Mouse (Mus musculus) hindbrain, embryonic 11.5 days (tissue): ENCODE results near the gene Gria4. TPM values are rescaled to one million over a fixed set of nuclear protein-coding genes. Genes with fewer than 3 reads are reported as not detected.
"Not testable (repeated sequence)": the region's sequence is repeated elsewhere in the genome, so short reads cannot be mapped to it uniquely, and the experiment has no call there.

Experiments used
- ATAC-seq: fragments of 200-750 bp; cut with Nextera tagmentation; 2 replicates; pipeline ENCODE4 v1.8.0; 2017; ENCODE audit warnings: mild to moderate bottlenecking, moderate TSS enrichment, moderate library complexity; ENCODE audit not compliant: low FRiP score
- DNase-seq: peaks from one replicate; pipeline ENCODE4 v3.0.0-alpha.2; 2015; ENCODE audit warnings: low spot score
- H3K27ac ChIP-seq: fragments of 300-500 bp; sonication (generic); 2 replicates; pipeline ENCODE4 v1.5.1; 2014; ENCODE audit warnings: mild to moderate bottlenecking, low read depth, low read length
- H3K27me3 ChIP-seq: fragments of 300-500 bp; sonication (generic); 2 replicates; pipeline ENCODE4 v1.6.1; 2014; ENCODE audit warnings: mild to moderate bottlenecking, low read length, moderate library complexity, mixed read lengths; ENCODE audit not compliant: control insufficient read depth, insufficient read depth
- H3K36me3 ChIP-seq: fragments of 300-500 bp; sonication (generic); 2 replicates; pipeline ENCODE4 v1.6.1; 2014; ENCODE audit warnings: mild to moderate bottlenecking, low read length, moderate library complexity, mixed read lengths; ENCODE audit not compliant: control insufficient read depth, insufficient read depth
- H3K4me1 ChIP-seq: fragments of 300-500 bp; sonication (generic); replicated peaks from 2 replicates; pipeline ENCODE4 v1.6.1; 2014; ENCODE audit warnings: low read length, mixed read lengths; ENCODE audit not compliant: control insufficient read depth, insufficient read depth
- H3K4me2 ChIP-seq: fragments of 300-500 bp; sonication (generic); replicated peaks from 2 replicates; pipeline ENCODE4 v1.6.1; 2014; ENCODE audit warnings: mild to moderate bottlenecking, low read depth, low read length
- H3K4me3 ChIP-seq: fragments of 300-500 bp; sonication (generic); 2 replicates; pipeline ENCODE4 v1.5.1; 2014; ENCODE audit warnings: low read depth, low read length
- H3K9ac ChIP-seq: fragments of 300-500 bp; sonication (generic); 2 replicates; pipeline ENCODE4 v1.6.1; 2014; ENCODE audit warnings: low read depth, low read length
- H3K9me3 ChIP-seq: fragments of 300-500 bp; sonication (generic); 2 replicates; pipeline ENCODE4 v1.6.1; 2016; ENCODE audit warnings: low read length; ENCODE audit not compliant: control insufficient read depth
- WGBS: fragments of 180-500 bp; shearing (Covaris S2); extraction: QIAGEN DNeasy Blood & Tissue Kit; methylation state at CpG from one replicate; pipeline ENCODE4 v1.1.7; 2014; 5-methylcytosine and 5-hydroxymethylcytosine counted together
- polyA plus RNA-seq: library from polyadenylated mRNA; unstranded; fragments of >200 nt; fragmentation: Nextera tagmentation; extraction: Ambion mirVana; gene quantifications from 2 replicates; pipeline ENCODE4 v1.2.1, GENCODE M21; 2014

Gene Gria4
- polyA plus RNA-seq, 1 experiment from 2014 or later, result 12.6 TPM

DNA sequence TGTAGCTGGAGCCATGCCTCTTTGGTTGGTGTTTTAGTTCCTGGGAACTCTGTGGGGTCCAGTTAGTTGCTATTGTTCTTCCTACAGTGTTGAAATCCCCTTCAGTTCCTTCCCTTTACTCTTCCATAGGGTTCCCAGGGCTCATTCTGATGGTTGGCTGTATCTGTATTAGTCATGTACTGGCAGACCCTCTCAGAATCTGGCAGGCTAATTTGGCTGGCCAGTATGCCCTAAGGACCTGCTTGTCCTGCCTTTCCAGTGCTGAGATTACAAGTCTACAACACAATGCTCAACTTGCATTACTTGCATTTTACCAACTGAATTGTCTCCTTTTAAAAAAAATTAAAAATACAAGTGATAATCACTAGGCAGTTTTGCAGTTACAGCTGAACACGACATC is 338.4 kb downstream of the Gria4 start:
- Histone ChIP-seq H3K4me3 (no peak overlapping the region), H3K27ac (no peak overlapping the region), H3K9ac (no peak overlapping the region), H3K27me3 (no peaks in the 10 kb centered on the region), H3K9me3 (no peaks in the 10 kb centered on the region), H3K36me3 (no peaks in the 10 kb centered on the region), H3K4me1 (no peaks in the 10 kb centered on the region), H3K4me2 (no peak overlapping the region)
- no peak for ATAC-seq
- 85% methylated on average over 1 of the region's 1 CpGs for WGBS
- no peak for DNase-seq

DNA sequence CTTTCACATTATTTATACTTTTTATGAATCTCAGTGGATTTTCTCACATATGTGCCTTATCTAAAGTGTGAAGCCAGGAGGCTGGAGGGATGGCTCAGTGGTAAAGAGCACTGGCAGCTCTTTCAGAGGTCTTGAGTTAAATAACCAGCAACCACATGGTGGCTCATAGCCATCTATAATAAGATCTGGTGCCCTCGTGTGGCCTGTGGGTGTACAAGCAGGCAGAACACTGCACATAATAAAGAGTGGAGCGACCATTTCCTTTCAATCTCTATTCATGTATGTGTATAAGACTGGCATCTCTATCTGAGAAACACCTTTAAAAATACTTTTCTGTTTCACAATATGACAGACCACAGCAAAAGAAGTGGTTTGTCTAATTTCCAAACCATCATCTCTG is 353.1 kb downstream of the Gria4 start:
- peak; percentile 71; the same call in 1 of the 2 replicates for ATAC-seq
- Histone ChIP-seq H3K9ac (no peak overlapping the region), H3K27ac (no peak overlapping the region), H3K4me2 (no peak overlapping the region), H3K36me3 (no peaks in the 10 kb centered on the region), H3K27me3 (no peaks in the 10 kb centered on the region), H3K4me1 (no peaks in the 10 kb centered on the region), H3K9me3 (no peaks in the 10 kb centered on the region), H3K4me3 (no peak overlapping the region)
- 26% methylated on average over 2 of the region's 2 CpGs for WGBS
- peak; percentile 65 for DNase-seq

DNA sequence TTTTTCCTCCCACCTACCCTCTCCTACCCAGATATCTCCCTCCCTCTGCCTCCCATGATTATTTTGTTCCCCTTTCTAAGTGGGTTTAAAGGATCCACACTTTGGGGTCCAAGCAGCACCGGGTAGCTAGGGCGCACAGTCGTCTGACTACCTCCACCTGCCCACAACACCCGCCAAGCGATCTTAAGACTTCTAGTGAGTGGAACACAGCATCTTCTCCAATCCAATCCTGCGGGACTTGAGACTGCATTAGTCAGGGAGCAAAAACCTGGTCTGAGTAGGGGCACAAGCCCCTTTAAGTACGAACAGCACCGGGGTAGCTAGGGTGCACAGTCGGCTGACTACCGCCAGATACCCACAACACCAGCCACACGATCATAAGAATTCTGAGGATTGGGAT is 395.2 kb downstream of the Gria4 start:
- ATAC-seq, DNase-seq, H3K9me3 ChIP-seq, H3K36me3 ChIP-seq, H3K4me3 ChIP-seq, H3K9ac ChIP-seq, H3K27me3 ChIP-seq, H3K4me1 ChIP-seq, H3K4me2 ChIP-seq, H3K27ac ChIP-seq: not testable (repeated sequence)
- 92% methylated on average over 11 of the region's 11 CpGs for WGBS

DNA sequence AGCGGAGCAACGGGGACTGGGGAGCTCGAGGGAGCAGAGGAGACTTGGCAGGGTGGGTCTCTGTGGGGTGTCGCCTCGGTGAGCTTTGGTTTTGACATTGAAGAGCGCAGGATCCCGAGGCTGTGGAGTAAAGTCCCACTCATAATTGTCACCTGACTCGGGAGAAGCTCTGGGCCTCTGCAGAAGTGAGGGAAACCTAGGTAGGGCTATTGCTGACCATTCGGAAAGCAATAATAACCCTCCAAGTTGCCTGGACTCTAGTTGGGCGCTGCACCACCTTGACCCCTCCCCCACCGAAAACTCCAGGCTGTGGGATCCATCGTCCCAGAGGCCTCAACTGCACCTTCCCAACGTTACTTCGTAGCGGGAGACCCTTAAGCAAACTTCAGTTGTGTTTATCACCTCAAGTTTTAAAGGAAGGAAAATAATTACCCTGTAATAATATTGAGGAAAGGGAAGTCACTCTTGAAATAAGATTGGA is 419.4 kb downstream of the Gria4 start:
- Histone ChIP-seq H3K27me3 (no peaks in the 10 kb centered on the region), H3K27ac (peak overlapping the region; percentile 61; the same call in 1 of the 2 replicates)
- no peak for ATAC-seq

DNA sequence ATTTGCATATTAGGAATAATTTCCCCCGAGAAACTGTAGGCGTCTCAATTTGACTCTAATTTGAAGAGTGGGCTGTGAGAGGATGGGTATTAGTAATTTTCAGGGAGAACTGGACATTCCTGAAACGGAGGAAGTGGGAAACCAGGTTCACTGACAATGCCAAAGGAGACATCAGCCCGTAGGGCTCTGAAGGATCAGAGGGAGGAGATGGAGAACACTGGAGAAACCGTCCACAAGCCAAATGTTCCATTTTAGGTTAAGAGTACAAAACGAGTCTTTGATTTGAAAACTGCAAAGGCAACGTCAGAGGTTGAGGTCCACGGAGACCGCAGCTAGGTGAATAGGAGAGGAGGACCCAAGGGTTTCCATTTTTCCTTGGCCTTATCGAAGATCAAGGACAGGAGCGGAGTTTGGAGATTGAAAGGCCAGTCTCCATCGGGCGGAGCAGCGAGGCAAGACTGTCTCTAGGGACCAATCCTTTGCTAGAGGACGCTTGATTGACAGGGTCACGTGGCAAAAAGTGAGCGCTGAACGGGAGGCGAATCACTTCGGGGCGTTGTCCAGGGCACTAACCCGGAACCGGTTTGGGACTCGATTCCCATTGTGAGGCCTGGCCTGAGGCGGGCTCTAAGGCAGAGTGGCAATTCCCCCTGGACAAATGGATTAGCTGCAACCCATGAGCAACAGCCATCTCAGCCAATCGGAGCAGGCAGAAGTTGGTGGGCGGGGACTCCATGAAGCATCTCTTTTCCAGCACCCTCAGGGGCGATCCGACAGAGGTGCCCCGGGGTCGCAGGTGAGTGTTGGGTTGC is 420.0 kb downstream of the Gria4 start, which contains the start of gene Msantd4:
Gene Msantd4, plus strand, starts transcription at position 735 of the 812 bp plus-strand sequence.
- WGBS, result 2% methylated on average over 31 of the region's 31 CpGs
- Histone ChIP-seq H3K4me3 (peak within 1 kb of the TSS; percentile 76), H3K9me3 (no peaks in the 10 kb centered on the region), H3K27me3 (no peaks in the 10 kb centered on the region), H3K9ac (peak within 1 kb of the TSS; percentile 75), H3K4me1 (no peaks in the 10 kb centered on the region), H3K36me3 (0 out of 2 replicates have a peak, but pooled peaks cover 3% of the 10 kb centered on the region), H3K27ac (peak within 1 kb of the TSS; percentile 61), H3K4me2 (peak within 1 kb of the TSS; percentile 54)
- DNase-seq (peak; percentile 98), ATAC-seq (peak; percentile 100)

More for the DNA sequence above, 419.4 kb downstream of the Gria4 start:
- peak overlapping the region; percentile 75 for H3K9ac ChIP-seq
- WGBS, result 1% methylated on average over 15 of the region's 15 CpGs
- no peaks in the 10 kb centered on the region for H3K9me3 ChIP-seq
- H3K4me1 ChIP-seq, result no peaks in the 10 kb centered on the region
- DNase-seq, result no peak
- H3K4me3 ChIP-seq, result peak overlapping the region; percentile 76
- 0 out of 2 replicates have a peak, but pooled peaks cover 3% of the 10 kb centered on the region for H3K36me3 ChIP-seq
- peak overlapping the region; percentile 54 for H3K4me2 ChIP-seq
